Mouse (Mus musculus) G1E-ER4 (cell line): Measurements from ENCODE around the gene Col13a1. TPM values are rescaled to one million over a fixed set of nuclear protein-coding genes. Genes with fewer than 3 reads are reported as not detected.

Source experiments
- GATA1 ChIP-seq: IDR thresholded peaks from one replicate; pipeline ENCODE4 v1.8.0; 2012; ENCODE audit warnings: low read length, inconsistent platforms
- polyA plus RNA-seq: library from polyadenylated mRNA; stranded (reverse); fragments of >175 nt; gene quantifications from 2 replicates; pipeline ENCODE4 v1.2.3, GENCODE M21; 2012

The Col13a1 gene
- polyA plus RNA-seq, 1 experiment: not detected

- TF ChIP-seq GATA1: no peak
Measured at GRCm38 (mm10) chr10:61978112-61978865, 619 bp downstream of the Col13a1 start.

- TF ChIP-seq GATA1: no peak
Measured at GRCm38 (mm10) chr10:61977392-61978096, 1.4 kb downstream of the Col13a1 start.

GRCm38 (mm10) chr10:61976987-61977386 is 1.9 kb downstream of the Col13a1 start:
- no peak for TF ChIP-seq GATA1

- TF ChIP-seq GATA1: no peak
Measured at GRCm38 (mm10) chr10:61974581-61974980, 4.3 kb downstream of the Col13a1 start.

- TF ChIP-seq GATA1: no peak
Measured at GRCm38 (mm10) chr10:61972041-61972440, 6.9 kb downstream of the Col13a1 start.

- TF ChIP-seq GATA1: no peak
Measured at GRCm38 (mm10) chr10:61968003-61968553, 10.8 kb downstream of the Col13a1 start.

- no peak for TF ChIP-seq GATA1
Measured at GRCm38 (mm10) chr10:61967207-61967606, 11.7 kb downstream of the Col13a1 start.

GRCm38 (mm10) chr10:61965386-61965841 is 13.5 kb downstream of the Col13a1 start:
- TF ChIP-seq GATA1: no peak

GRCm38 (mm10) chr10:61956718-61957117 is 22.2 kb downstream of the Col13a1 start:
- no peak for TF ChIP-seq GATA1

GRCm38 (mm10) chr10:61953916-61954315 is 25.0 kb downstream of the Col13a1 start:
- TF ChIP-seq GATA1: no peak

GRCm38 (mm10) chr10:61949542-61949941 is 29.4 kb downstream of the Col13a1 start:
- TF ChIP-seq GATA1: no peak

GRCm38 (mm10) chr10:61944386-61944785 is 34.5 kb downstream of the Col13a1 start:
- no peak for TF ChIP-seq GATA1

GRCm38 (mm10) chr10:61943480-61943879 is 35.4 kb downstream of the Col13a1 start:
- no peak for TF ChIP-seq GATA1

GRCm38 (mm10) chr10:61942719-61943118 is 36.2 kb downstream of the Col13a1 start:
- no peak for TF ChIP-seq GATA1

- no peak for TF ChIP-seq GATA1
Measured at GRCm38 (mm10) chr10:61936211-61937121, 42.4 kb downstream of the Col13a1 start.
